Comparison of ENCODE assay signal across 10 mouse cellular contexts in genomic region chr1:159388565-159389024, GRCm38 (mm10).
DNase-seq lines count a peak whose midpoint lies in the region.
"Had no signal": no experiment of that assay in that cellular context is flagged by ENCODE, and none has a peak within 500 bp of the region (broad histone marks: within the 10 kb centered on the region; RNA-seq: fewer than 3 reads in every experiment).

No protein-coding gene starts in this region.

- DNase-seq in cerebellum, postnatal 14 days = peak; percentile 60 to 64
- no peak for DNase-seq in cerebellum, adult 9-11 months
- peak; percentile 40 for DNase-seq in kidney, postnatal 10 days
- DNase-seq in kidney, adult 8-10 months = no peak
- peak; percentile 41 to 48 for DNase-seq in right cerebral cortex, postnatal 10 days (ENCODE audit: low spot score in 2 of 2)
- DNase-seq in right cerebral cortex, postnatal 4 days = no peak
- no peak for DNase-seq in urinary bladder, postnatal 36 days (ENCODE audit: low spot score in 2 of 2)
- DNase-seq in urinary bladder, postnatal 14 days (ENCODE audit: low spot score) = no peak
- DNase-seq: heart, adult 2 months; lung, postnatal 36 days had no signal

Comparison
In these comparisons a context has a peak if more than half of its experiments do, and no peak if none do; other contexts are left out.
1. DNase-seq: peak in cerebellum, postnatal 14 days (2 of 2), kidney, postnatal 10 days (single experiment) and right cerebral cortex, postnatal 10 days (2 of 2); none in cerebellum, adult 9-11 months (single experiment), kidney, adult 8-10 months (0 of 2), right cerebral cortex, postnatal 4 days (single experiment), urinary bladder, postnatal 36 days (0 of 2) and urinary bladder, postnatal 14 days (single experiment).